Mouse (Mus musculus) ES-Bruce4 (cell line): ENCODE measurements around the gene Cpd. TPM values are rescaled to one million over a fixed set of nuclear protein-coding genes. Genes with fewer than 3 reads are reported as not detected.

Source experiments
- H3K27ac ChIP-seq: 2 replicates; pipeline ENCODE4 v1.5.1; 2012; ENCODE audit warnings: low read length, inconsistent platforms; ENCODE audit not compliant: insufficient read depth
- H3K27me3 ChIP-seq: 2 replicates; pipeline ENCODE4 v1.6.1; 2012; ENCODE audit warnings: mild to moderate bottlenecking, low read length, inconsistent platforms; ENCODE audit not compliant: control insufficient read depth, poor library complexity, insufficient read depth, severe bottlenecking
- H3K36me3 ChIP-seq: 2 replicates; pipeline ENCODE4 v1.6.1; 2012; ENCODE audit warnings: inconsistent platforms, mild to moderate bottlenecking, low read length, moderate library complexity; ENCODE audit not compliant: control insufficient read depth, poor library complexity, insufficient read depth, severe bottlenecking
- H3K4me1 ChIP-seq: one replicate; pipeline ENCODE4 v1.8.1; 2011; ENCODE audit warnings: low read length; ENCODE audit not compliant: control insufficient read depth, insufficient read depth
- H3K4me3 ChIP-seq: 2 replicates; pipeline ENCODE4 v1.5.1; 2011; ENCODE audit warnings: low read depth, mild to moderate bottlenecking, low read length
- H3K9ac ChIP-seq: 2 replicates; pipeline ENCODE4 v1.6.1; 2012; ENCODE audit warnings: low read depth, mild to moderate bottlenecking, inconsistent platforms; ENCODE audit not compliant: poor library complexity, severe bottlenecking
- H3K9me3 ChIP-seq: replicated peaks from 2 replicates; pipeline ENCODE4 v1.6.1; 2012; ENCODE audit warnings: mild to moderate bottlenecking, low read length, inconsistent platforms; ENCODE audit not compliant: control insufficient read depth, poor library complexity, insufficient read depth, severe bottlenecking
- CTCF ChIP-seq: IDR thresholded peaks from one replicate; pipeline ENCODE4 v1.8.1; 2011; ENCODE audit warnings: low read depth, low read length
- EP300 ChIP-seq: IDR thresholded peaks from 2 replicates; pipeline ENCODE4 v1.6.1; 2011; ENCODE audit warnings: low read depth, low read length; ENCODE audit not compliant: insufficient read depth
- POLR2A ChIP-seq: IDR thresholded peaks from one replicate; pipeline ENCODE4 v1.8.1; 2011; ENCODE audit warnings: low read length; ENCODE audit not compliant: insufficient read depth
- polyA plus RNA-seq: library from polyadenylated mRNA; stranded (reverse); fragments of >200 nt; gene quantifications from 2 replicates; pipeline ENCODE4 v1.2.4, GENCODE M21; 2011; ENCODE audit warnings: low read depth; ENCODE audit not compliant: missing spikeins, insufficient read depth, insufficient read length

Gene Cpd
- polyA plus RNA-seq, 1 experiment, result 30.1 TPM

DNA sequence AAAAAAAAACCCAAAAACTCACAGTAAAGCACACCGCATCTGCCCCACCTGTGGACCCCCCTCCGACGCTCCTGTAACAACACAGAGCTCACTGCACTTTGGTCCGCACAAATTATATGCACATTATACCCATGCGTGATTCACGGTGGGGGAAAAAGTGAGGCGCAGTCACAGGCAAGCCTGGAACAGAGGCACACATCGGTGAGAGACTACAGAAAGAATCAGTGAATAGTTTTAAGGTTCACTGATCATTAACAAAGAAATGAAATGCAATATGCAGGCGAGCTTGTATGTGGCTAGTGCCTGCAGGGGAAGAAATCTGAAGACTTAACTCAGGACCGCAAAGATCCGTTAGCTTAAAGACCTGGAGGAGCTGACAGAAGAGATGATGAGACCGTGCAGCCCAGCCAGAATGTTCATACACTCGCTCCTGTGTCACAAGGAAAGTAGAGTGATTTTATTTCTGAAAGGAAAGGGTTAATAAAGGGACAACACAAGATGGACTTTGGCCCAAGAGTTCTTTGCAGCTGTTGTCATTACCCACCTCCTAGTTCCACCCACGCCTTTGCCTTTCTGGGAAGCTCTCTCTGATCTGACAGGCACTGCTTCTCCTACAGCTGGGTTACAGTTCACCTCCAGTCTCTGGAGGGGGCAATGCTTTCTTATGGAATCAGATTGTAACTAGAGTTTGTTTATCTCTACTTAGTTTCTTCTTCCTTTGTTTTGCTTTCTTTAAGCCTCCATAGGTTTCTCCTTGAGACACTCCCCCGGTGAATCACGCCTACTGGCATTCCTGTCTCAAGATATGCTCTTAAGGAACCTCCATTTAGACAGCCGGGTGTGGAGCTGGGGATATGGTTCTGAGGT, 7.9 kb upstream of the Cpd start:
- no peaks in the 10 kb centered on the region for H3K27me3 ChIP-seq
- no peak overlapping the region for H3K27ac ChIP-seq
- H3K4me1 ChIP-seq, result no peaks in the 10 kb centered on the region
- H3K9me3 ChIP-seq, result no peaks in the 10 kb centered on the region
- no peak overlapping the region for H3K4me3 ChIP-seq
- no peaks in the 10 kb centered on the region for H3K36me3 ChIP-seq
- TF ChIP-seq POLR2A (no peak), CTCF (no peak)
- H3K9ac ChIP-seq, result no peak overlapping the region

DNA sequence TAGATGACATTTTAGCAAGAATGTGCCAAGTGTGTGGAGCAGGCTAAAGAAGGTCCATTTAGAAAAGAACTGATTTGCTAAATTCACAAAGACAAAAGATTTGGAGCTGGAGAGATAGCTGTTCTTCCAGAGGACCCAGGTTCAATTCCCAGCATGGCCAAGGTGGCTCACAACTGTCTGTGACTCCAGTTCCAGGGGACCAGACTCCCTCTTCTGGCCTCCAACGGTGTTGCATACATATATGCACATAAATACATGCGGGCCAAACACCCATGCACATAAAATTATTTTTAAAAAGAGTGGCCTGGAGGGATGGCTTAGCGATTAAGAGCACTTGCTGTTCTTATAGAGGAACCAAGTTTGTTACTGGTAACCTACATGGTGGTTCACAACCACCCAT, 4.7 kb upstream of the Cpd start:
- no peak overlapping the region for H3K4me3 ChIP-seq
- TF ChIP-seq CTCF (peak; percentile 43), POLR2A (no peak), EP300 (no peak)
- H3K27me3 ChIP-seq, result no peaks in the 10 kb centered on the region

DNA sequence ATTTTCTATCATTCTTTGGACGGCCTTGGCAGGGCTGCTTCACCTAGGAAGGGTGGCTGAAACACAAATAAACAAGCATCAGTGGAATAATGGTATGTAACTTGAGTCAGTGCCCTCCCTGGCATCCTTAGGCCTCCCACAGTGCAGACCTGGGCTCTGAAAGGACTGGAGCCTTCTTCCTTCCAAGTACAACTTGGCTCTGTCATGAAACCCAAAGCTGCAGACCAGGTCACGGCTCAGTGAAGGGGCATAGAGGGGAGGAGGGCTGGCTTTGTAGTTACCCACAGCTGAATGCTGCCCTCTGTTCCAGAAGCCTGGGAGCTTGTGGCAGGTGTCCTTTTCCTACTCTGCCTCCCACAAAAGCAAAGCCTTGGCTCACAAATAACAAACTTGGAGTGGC, 2.8 kb upstream of the Cpd start:
- TF ChIP-seq CTCF (no peak), EP300 (no peak)
- H3K9me3 ChIP-seq, result no peaks in the 10 kb centered on the region
- no peak overlapping the region for H3K9ac ChIP-seq
- no peaks in the 10 kb centered on the region for H3K4me1 ChIP-seq
- no peaks in the 10 kb centered on the region for H3K36me3 ChIP-seq
- H3K27ac ChIP-seq, result no peak overlapping the region
- peaks cover 4% of the 10 kb centered on the region; the same call in 1 of the 2 replicates for H3K27me3 ChIP-seq
- H3K4me3 ChIP-seq, result no peak overlapping the region

More for the DNA sequence above, 4.7 kb upstream of the Cpd start:
- H3K4me1 ChIP-seq, result no peaks in the 10 kb centered on the region
- H3K9me3 ChIP-seq, result no peaks in the 10 kb centered on the region
- H3K9ac ChIP-seq, result no peak overlapping the region
- no peaks in the 10 kb centered on the region for H3K36me3 ChIP-seq
- no peak overlapping the region for H3K27ac ChIP-seq

DNA sequence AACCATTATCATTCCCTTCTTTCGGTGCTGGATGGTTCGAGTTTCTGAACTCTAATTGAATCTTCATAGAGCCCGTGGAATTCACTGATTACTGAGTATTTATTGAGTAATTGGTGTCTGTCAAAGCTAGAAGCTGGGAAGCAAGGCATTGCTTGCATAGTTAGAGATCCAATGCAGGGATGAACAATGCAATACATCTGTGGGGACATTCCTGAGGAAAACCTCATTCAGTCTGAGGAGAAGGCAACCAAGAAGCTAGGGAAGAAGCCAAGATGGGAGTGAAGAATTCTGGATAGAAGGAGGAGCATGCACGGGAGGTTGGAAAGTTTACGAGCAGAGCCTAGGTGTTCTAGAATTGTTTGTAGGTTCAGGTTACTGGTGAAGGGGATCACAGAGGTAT, 1.3 kb upstream of the Cpd start:
- Histone ChIP-seq H3K4me1 (no peaks in the 10 kb centered on the region), H3K9ac (no peak overlapping the region), H3K4me3 (no peak overlapping the region), H3K27me3 (peaks cover 4% of the 10 kb centered on the region; the same call in 1 of the 2 replicates), H3K27ac (no peak overlapping the region), H3K36me3 (no peaks in the 10 kb centered on the region), H3K9me3 (no peaks in the 10 kb centered on the region)
- TF ChIP-seq POLR2A (no peak), EP300 (no peak), CTCF (no peak)

DNA sequence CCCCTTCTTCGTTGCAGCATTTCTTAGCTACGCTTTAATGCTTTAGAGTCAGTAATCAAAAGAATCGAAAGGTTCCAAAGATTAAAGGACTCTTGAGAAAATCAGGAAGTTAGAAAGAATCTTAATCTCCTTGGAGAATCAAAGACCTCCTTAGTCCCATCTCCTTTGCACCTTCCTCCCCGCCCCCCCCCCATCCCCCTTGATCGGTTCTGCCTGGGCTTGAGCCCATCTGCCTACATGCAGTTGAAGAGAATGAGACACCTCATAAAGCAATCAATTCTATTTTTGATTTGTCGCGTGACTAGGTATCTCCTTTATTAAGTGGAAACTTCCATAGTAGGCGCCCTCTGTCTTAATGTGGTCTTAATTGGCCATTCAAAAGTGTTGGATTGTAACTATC, 536 bp upstream of the Cpd start:
- H3K9ac ChIP-seq, result no peak overlapping the region

DNA sequence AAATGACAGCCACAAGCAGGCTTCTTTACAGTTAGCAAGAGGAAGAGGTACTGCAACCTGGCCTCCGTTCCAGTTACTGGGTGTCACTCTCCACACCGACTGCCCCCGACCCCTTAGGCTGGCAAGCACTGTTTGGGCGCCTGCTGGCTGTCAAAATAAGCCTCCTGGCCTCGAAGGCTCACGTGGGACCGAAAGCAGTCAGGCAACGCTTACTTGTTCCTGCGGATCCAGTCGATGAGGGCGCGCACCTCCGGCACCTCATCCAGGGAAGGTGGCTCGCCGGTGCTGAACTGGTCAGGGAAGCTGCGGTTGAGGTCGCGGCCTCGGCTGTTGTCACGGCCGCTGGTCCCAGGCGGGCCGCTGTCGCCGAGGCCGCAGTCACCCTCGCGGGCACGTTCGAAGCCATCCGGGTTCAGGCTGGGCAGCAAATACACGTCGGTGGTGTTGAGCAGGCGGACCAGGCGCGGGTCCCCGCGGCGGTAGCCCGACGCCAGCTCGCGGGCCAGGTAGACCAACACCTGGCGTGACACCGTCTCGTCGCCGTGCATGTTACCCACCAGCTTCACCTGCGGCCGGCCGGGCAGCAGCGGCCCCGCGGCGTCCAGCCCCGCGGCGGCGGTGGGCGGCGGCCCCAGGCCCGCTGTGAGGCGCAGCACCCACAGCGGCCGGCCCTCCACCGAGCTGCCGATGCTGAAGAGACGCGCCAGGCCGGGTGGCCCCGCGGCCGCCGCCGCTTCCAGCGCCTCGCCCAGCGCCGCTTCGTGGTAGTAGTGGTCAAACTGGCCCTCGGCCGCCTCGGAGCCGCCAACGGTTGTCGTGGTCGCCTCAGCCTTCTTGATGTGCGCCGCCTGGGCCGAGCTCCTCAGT, 574 bp downstream of the Cpd start:
- Histone ChIP-seq H3K27me3 (peaks cover 4% of the 10 kb centered on the region; the same call in 1 of the 2 replicates), H3K4me3 (peak overlapping the region; percentile 75), H3K36me3 (no peaks in the 10 kb centered on the region), H3K27ac (no peak overlapping the region), H3K9ac (peak overlapping the region; percentile 90), H3K4me1 (no peaks in the 10 kb centered on the region), H3K9me3 (no peaks in the 10 kb centered on the region)
- no peak for TF ChIP-seq EP300
- TF ChIP-seq POLR2A, result no peak
- no peak for TF ChIP-seq CTCF

More for the DNA sequence above, 536 bp upstream of the Cpd start:
- Histone ChIP-seq H3K9me3 (no peaks in the 10 kb centered on the region), H3K27ac (no peak overlapping the region), H3K27me3 (peaks cover 4% of the 10 kb centered on the region; the same call in 1 of the 2 replicates), H3K4me3 (no peak overlapping the region), H3K36me3 (no peaks in the 10 kb centered on the region), H3K4me1 (no peaks in the 10 kb centered on the region)
- no peak for TF ChIP-seq EP300
- TF ChIP-seq CTCF, result no peak
- TF ChIP-seq POLR2A, result no peak
